Mouse (Mus musculus): ENCODE data around the gene Rragc. TPM values are rescaled to one million over a fixed set of nuclear protein-coding genes. Genes with fewer than 3 reads are reported as not detected.
"Not testable (repeated sequence)": the region's sequence is repeated elsewhere in the genome, so short reads cannot be mapped to it uniquely, and the experiment has no call there.

Rragc gene
- polyA plus RNA-seq, 1 experiment from 2014 or later, result 46.8 TPM

DNA sequence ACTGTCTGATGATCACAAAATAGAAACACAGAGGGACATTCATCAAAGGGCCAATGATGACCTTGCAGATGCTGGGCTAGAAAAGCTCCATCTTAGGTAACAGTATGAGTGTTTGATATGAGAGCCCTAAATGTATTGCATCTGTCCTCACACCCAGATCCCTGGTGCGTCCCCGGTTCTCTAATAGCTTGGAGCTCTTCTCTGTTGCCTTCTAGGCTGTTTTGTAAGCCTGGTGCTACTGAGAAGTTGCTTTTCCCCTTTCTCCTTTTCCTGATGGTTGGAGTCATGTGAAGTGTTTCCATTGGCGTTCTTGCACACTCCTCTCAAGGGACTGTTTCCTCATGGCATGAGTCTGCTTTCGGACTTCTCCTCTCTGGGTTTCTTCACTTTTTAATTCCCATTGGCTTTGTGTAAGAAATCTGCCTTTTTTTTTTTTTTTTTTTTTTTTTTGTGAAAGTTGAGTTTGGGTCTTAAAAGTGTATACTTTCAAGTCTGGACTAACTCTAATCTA, 3.9 kb downstream of the Rragc start:
- WGBS, result 99% methylated on average over 4 of the region's 4 CpGs
- Histone ChIP-seq H3K27ac (no peak overlapping the region), H3K36me3 (replicated peaks) (peaks cover 33% of the 10 kb centered on the region), H3K9me3 (no peaks in the 10 kb centered on the region), H3K4me2 (no peak overlapping the region), H3K27me3 (replicated peaks) (no peaks in the 10 kb centered on the region), H3K4me3 (no peak overlapping the region), H3K4me1 (peaks cover 19% of the 10 kb centered on the region), H3K9ac (no peak overlapping the region)
- no peak for ATAC-seq (replicated peaks)

DNA sequence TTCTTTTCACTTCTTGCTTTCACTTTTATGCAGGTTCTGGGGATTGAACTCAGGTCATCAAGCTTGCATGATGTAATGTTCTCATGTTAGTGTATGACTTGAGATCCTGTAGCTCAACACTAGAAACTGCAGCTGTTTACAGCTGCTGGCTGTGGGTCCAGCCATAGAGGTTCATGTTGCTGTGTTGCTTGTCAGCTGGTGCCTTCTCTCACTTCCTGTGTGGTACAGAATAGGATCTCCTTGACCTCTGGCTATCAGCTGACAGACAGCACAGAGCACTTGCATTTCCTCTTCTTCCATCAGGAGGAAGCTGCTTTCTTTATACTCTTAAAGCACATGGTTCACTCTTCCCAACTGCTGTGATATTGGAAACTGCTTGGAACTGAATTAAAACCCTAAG, 10.7 kb downstream of the Rragc start:
- Histone ChIP-seq H3K27ac (no peak overlapping the region), H3K4me1 (no peaks in the 10 kb centered on the region), H3K27me3 (replicated peaks) (no peaks in the 10 kb centered on the region), H3K4me2 (no peak overlapping the region), H3K4me3 (no peak overlapping the region), H3K36me3 (replicated peaks) (peaks cover 48% of the 10 kb centered on the region), H3K9me3 (no peaks in the 10 kb centered on the region), H3K9ac (no peak overlapping the region)
- no peak for ATAC-seq (replicated peaks)

DNA sequence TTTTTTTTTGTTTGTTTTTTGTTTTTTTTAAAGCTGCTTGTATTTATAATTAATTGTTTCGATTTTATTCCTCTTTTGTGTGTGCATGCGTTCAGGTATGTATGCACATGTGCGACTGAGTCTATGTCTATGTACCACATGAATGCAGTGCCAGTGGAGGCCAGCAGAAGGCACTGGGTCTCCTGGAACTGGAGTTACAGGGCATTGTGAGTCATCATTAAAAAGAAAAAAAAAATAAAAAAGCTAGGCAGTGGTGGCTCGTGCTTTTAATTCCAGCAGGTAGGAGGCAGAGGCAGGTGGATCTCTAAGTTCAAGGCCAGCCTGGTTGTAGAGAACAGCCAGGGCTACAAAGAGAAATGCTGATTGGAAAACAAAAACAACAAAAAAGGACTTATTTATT, 12.7 kb downstream of the Rragc start:
- no peaks in the 10 kb centered on the region for H3K4me1 ChIP-seq
- no peak for ATAC-seq (replicated peaks)
- 94% methylated on average over 4 of the region's 4 CpGs for WGBS
- no peak overlapping the region for H3K4me2 ChIP-seq
- H3K27ac ChIP-seq, result no peak overlapping the region
- no peaks in the 10 kb centered on the region for H3K9me3 ChIP-seq
- H3K9ac ChIP-seq, result no peak overlapping the region
- H3K4me3 ChIP-seq, result no peak overlapping the region
- peaks cover 48% of the 10 kb centered on the region for H3K36me3 ChIP-seq (replicated peaks)
- H3K27me3 ChIP-seq (replicated peaks), result no peaks in the 10 kb centered on the region

DNA sequence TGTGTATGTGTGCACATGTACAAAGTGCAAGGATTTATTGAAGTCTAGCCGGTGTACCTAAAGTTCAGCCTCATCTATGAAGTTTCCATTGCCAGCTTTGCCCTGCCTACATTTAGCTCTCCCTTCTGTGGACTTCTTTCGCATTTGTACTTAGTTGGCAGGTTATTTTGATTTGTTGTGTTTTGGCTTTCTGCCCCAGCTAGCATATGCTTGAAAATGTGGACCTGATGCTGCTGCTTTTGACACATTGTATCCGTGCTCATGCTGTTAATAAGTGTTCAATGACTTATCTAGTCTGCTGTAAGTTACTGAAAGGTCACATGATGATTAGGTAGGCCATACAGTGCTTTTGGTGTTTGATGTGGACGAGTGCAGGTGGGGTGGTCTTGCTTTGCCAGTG, 17.1 kb downstream of the Rragc start:
- Histone ChIP-seq H3K4me2 (no peak overlapping the region), H3K36me3 (replicated peaks) (peaks cover 49% of the 10 kb centered on the region), H3K4me1 (no peaks in the 10 kb centered on the region), H3K9ac (no peak overlapping the region), H3K4me3 (no peak overlapping the region), H3K9me3 (no peaks in the 10 kb centered on the region), H3K27ac (no peak overlapping the region), H3K27me3 (replicated peaks) (no peaks in the 10 kb centered on the region)
- ATAC-seq (replicated peaks), result no peak
- WGBS, result 89% methylated on average over 4 of the region's 4 CpGs

DNA sequence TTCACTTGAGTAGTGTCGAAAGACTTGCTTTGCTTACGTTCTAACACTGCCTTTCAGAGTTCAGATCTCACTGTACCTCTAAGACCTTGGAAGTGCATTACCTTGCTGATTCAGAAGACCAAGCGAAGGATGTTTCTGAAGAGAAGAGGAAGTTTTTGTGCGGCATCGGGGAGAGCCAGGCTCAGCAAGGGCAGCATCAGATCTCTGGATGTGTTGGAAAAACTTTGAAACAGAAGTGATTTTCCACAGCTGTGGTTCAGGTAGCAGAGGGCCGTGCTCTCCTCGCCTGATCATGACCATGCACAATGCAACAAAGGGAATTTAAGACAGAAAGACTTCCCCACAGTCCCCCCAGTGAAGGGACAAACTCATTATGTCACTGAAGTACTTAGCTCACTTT, 18.8 kb downstream of the Rragc start:
- Histone ChIP-seq H3K27me3 (replicated peaks) (no peaks in the 10 kb centered on the region), H3K4me1 (no peaks in the 10 kb centered on the region), H3K36me3 (replicated peaks) (peaks cover 38% of the 10 kb centered on the region), H3K27ac (no peak overlapping the region), H3K4me2 (no peak overlapping the region), H3K9me3 (no peaks in the 10 kb centered on the region), H3K4me3 (no peak overlapping the region), H3K9ac (no peak overlapping the region)
- ATAC-seq (replicated peaks), result no peak
- WGBS, result 95% methylated on average over 7 of the region's 7 CpGs

DNA sequence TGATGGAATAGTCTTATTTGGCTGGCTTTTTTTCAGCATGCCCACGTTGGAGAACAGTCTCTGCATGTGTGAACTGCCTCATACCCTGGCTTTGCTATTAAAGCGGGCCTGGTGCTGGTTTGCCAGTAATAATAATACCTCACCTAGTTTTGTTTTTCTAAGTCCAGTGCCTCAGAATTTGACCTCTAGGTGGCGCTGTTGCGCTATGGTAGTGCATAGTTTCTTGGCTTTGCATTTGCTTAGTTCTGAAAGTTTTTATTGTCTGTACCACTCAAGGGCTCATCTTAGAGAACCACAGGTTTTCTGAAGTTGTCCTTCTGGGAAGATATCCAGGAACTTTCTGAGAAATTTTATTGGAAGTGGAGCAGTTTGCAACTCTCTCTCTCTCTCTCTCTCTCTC, 22.6 kb downstream of the Rragc start:
- Histone ChIP-seq H3K4me3 (no peak overlapping the region), H3K27me3 (replicated peaks) (no peaks in the 10 kb centered on the region), H3K36me3 (replicated peaks) (peaks cover 17% of the 10 kb centered on the region), H3K9me3 (no peaks in the 10 kb centered on the region), H3K4me1 (no peaks in the 10 kb centered on the region), H3K4me2 (no peak overlapping the region), H3K27ac (no peak overlapping the region), H3K9ac (no peak overlapping the region)
- ATAC-seq (replicated peaks), result no peak
- 5% methylated on average over 4 of the region's 4 CpGs for WGBS

DNA sequence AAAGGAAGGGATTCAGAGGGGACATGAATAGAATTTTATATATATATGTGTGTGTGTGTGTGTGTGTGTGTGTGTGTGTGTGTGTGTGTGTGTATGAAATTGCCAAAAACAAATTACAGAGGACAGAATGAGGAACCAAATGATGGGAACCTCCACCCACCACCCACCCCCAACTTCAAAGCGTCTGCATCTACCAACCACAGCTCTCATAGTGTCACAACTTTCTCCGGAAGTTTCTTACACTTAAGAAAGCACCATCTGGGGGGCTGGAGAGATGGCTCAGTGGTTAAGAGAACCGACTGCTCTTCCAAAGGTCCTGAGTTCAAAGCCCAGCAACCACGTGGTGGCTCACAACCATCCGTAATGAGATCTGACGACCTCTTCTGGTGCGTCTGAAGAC, 23.6 kb downstream of the Rragc start:
- H3K36me3 ChIP-seq (replicated peaks), result peaks cover 13% of the 10 kb centered on the region
- not testable (repeated sequence) for H3K4me3 ChIP-seq; H3K4me2 ChIP-seq; H3K4me1 ChIP-seq; H3K27ac ChIP-seq; ATAC-seq (replicated peaks); H3K9ac ChIP-seq; H3K27me3 ChIP-seq (replicated peaks); H3K9me3 ChIP-seq
- 88% methylated on average over 7 of the region's 7 CpGs for WGBS

DNA sequence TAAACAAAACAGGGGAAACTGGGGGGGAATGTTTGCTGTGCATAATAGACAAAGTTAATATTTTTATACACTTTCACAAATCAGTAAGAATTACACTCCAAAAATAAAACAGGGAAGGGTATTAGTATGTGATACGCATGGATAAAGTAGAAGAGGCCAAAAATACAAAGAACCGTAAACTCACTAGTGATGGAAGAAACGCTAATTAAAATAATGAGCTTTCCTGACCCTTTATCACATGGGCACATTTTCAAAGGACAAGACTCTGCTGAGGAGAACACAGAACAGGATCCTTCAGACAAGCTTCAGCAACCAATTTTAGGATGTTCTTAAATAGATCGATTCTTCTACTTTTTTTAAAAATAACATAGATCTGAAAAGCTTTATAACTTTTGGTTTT, 29.5 kb downstream of the Rragc start:
- ATAC-seq (replicated peaks), result no peak
- Histone ChIP-seq H3K27me3 (replicated peaks) (no peaks in the 10 kb centered on the region), H3K9ac (no peak overlapping the region), H3K4me3 (no peak overlapping the region), H3K27ac (no peak overlapping the region), H3K9me3 (no peaks in the 10 kb centered on the region), H3K36me3 (replicated peaks) (no peaks in the 10 kb centered on the region), H3K4me2 (no peak overlapping the region), H3K4me1 (no peaks in the 10 kb centered on the region)
- WGBS, result 84% methylated on average over 4 of the region's 4 CpGs

DNA sequence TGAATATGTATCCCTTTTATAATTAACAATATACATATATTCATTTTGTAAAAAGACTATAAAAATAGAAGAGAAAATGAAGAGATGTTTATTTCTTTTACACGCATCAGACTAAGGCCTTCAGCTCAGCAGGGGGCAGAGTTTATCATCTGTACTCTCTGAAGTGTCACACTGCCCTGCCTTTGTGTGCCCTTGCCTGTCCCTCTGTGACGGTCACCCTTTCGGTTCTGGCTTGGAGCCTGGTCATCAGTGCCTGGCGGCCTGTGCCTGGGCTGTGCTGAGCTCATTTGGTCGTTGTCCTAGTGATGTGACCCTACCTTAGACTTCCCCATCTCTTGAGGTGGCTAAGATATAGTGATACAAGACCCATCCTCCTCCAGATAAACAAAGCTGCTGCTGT, 29.9 kb downstream of the Rragc start:
- Histone ChIP-seq H3K4me3 (no peak overlapping the region), H3K4me2 (no peak overlapping the region), H3K27ac (no peak overlapping the region), H3K9ac (no peak overlapping the region), H3K27me3 (replicated peaks) (no peaks in the 10 kb centered on the region), H3K4me1 (no peaks in the 10 kb centered on the region), H3K9me3 (no peaks in the 10 kb centered on the region), H3K36me3 (replicated peaks) (no peaks in the 10 kb centered on the region)
- WGBS, result 64% methylated on average over 5 of the region's 5 CpGs
- ATAC-seq (replicated peaks), result no peak

DNA sequence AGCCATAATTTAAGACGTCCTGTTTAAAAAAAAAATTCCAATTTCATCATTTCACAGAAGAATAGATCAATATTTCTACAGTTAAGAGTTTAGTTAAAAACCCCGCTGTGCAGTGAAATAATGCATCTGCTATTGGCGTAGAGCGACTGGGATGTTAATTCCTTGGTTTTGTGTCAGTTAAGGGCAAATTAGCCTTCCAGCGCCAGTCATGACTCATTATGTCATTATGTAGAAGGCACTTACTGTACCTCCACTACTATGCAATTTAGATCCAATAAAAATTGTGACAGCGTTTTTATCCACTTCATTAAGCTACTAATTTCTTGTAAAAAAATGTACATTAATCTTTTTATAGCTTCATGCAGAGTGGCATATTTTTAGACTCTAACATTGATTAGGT, 31.7 kb downstream of the Rragc start:
- 71% methylated on average over 6 of the region's 6 CpGs for WGBS
- no peaks in the 10 kb centered on the region for H3K4me1 ChIP-seq
- H3K27me3 ChIP-seq (replicated peaks), result no peaks in the 10 kb centered on the region

DNA sequence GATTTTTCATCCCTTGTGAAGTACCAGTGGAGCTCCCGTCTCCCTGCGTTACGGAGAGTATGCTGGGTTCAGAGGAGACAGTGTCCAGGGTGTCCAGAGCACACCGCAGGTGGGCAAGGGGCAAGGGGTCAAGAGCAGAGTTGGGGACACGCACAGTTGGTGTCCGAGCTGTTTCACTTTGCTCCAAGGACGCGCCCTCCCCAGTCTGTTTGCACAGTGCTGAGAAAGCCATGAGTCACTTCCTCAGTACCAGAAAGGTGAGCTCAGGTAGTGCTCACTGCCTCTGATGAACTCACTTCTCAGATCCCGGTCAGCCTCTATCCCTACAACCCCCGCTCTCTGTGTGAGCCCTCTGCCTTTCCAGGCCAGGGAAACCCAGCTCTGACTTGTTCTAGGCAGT, 32.4 kb downstream of the Rragc start:
- no peaks in the 10 kb centered on the region for H3K27me3 ChIP-seq (replicated peaks)
- ATAC-seq (replicated peaks), result no peak
- H3K27ac ChIP-seq, result no peak overlapping the region
- no peaks in the 10 kb centered on the region for H3K9me3 ChIP-seq
- 82% methylated on average over 10 of the region's 10 CpGs for WGBS
- no peaks in the 10 kb centered on the region for H3K4me1 ChIP-seq
- no peak overlapping the region for H3K9ac ChIP-seq
- H3K4me3 ChIP-seq, result no peak overlapping the region
- no peaks in the 10 kb centered on the region for H3K36me3 ChIP-seq (replicated peaks)
- no peak overlapping the region for H3K4me2 ChIP-seq

More for the DNA sequence above, 31.7 kb downstream of the Rragc start:
- Histone ChIP-seq H3K9ac (no peak overlapping the region), H3K4me2 (no peak overlapping the region), H3K36me3 (replicated peaks) (no peaks in the 10 kb centered on the region), H3K27ac (no peak overlapping the region), H3K4me3 (no peak overlapping the region), H3K9me3 (no peaks in the 10 kb centered on the region)
- ATAC-seq (replicated peaks), result no peak

DNA sequence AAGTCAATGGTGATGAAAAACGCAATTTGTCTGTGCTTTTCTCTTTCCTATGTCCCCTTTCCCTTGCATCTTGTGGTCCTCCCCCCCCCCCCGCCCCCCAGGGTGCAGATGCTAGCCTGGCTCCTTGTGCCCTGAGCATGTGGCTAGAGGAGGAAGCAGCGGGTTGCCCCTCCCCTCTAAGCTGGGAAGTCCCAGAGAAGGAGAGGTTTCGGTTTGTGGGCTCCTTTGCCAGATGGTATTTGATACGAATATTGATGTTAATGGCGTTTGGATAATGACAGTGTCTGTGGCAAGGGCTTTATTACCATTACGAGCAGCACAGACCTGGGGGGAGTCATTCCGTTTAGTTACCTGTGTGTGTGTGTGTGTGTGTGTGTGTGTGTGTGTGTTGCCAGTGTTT, 34.8 kb downstream of the Rragc start:
- no peak for ATAC-seq (replicated peaks)
- Histone ChIP-seq H3K27ac (no peak overlapping the region), H3K4me1 (peaks cover 6% of the 10 kb centered on the region), H3K27me3 (replicated peaks) (no peaks in the 10 kb centered on the region; the same call in 1 of the 2 replicates), H3K4me2 (no peak overlapping the region), H3K4me3 (no peak overlapping the region), H3K9me3 (no peaks in the 10 kb centered on the region), H3K9ac (no peak overlapping the region), H3K36me3 (replicated peaks) (no peaks in the 10 kb centered on the region)
- 54% methylated on average over 7 of the region's 8 CpGs for WGBS

DNA sequence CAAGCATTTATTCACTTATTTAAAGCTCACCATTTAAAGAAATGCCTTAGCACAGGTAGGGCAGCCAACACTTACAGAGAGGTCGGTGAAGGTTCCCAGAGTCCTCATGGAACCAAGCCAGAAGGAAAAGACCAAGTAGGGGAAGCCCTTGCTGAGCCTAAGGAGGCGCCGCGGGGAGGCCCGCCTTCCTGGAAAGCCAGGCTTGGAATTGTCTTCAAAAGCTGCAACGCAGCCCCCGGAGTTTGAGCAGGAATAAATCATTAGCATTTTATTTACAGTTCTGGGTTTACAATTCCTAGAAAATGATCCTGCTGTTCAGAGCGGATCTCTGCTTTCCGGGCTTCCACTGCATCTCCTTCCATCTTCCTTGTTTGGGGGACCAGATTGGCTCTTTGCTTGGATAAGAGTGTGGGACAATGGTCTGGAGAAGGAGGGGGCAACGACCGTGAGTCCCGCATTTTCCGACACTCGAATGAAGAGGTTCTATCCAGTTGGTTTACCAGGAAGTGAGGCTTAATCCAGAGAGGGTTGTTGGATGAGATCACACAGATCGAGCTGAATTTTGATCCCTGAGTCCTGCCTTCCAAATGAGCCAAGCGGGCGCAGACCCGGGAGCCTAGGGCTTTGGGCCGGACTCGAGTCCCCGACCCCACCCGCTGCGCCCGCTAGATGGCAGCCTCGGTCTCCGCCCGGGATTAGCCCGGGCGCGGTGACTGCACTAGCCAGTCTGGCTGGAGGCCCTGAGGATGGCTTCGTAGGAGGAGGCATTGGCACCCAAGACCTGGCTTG, 39.7 kb downstream of the Rragc start:
- H3K4me3 ChIP-seq, result peak overlapping the region; percentile 16; the same call in 1 of the 2 replicates
- peaks cover 11% of the 10 kb centered on the region for H3K4me1 ChIP-seq
- H3K4me2 ChIP-seq, result peak overlapping the region; percentile 42
- H3K27me3 ChIP-seq (replicated peaks), result peaks cover 4% of the 10 kb centered on the region; the same call in 1 of the 2 replicates
- no peaks in the 10 kb centered on the region for H3K36me3 ChIP-seq (replicated peaks)
- H3K27ac ChIP-seq, result no peak overlapping the region
- H3K9ac ChIP-seq, result 0 out of 2 replicates have a peak overlapping the region, but pooled peaks have one; percentile 10
- ATAC-seq (replicated peaks), result peak; percentile 85
- H3K9me3 ChIP-seq, result no peaks in the 10 kb centered on the region
- WGBS, result 6% methylated on average over 31 of the region's 31 CpGs

Measured in midbrain, embryonic 15.5 days (tissue).